In the genomic region with DNA sequence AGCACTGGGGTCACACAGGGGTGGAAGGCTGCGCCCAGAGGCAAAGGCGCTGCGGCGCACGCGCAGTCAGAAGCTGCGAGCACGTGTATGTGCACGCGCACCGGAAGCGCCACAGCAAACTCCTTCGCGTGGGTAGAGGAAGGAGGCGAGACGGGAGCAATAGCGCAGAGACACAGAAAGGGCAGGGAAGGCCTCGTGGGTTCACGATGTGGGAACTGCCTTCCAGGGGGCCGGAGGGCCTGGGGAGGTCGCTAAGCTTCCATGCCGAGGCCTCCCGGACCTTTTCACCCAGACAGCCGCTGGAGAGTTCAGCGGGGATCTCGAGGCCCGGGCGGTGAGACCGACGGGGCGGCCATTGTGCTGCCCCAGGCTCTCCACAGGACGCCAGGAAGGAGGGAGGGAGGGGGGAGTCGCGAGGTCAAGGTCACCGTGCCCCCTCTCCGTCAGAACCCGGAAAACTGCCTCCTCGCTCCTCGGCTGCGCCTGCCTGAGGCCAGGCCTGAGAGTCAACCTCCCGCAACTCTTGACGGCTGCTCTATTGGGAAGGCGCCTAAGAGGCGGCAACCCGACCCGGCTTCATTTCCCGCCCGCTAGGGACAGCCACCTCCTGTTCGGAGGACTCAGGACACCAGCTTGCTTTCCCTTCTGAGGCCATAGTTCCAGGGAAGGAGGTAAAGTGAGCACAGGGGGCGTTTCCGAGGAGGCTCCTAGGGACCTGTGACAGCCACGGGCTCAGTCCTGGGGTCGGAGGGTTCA, we compare ENCODE assay signal across 8 mouse cellular contexts. TPM values are rescaled to one million over a fixed set of nuclear protein-coding genes. Genes with fewer than 3 reads are reported as not detected.
A peak's percentile ranks its signal among the peaks of the same experiment; 100 is the strongest.
DNase-seq lines count a peak whose midpoint lies in the region; ATAC-seq and TF ChIP-seq lines count a peak whose summit lies in the region.

Slc6a16 (plus strand) TSS at position 453 of the 756 bp plus-strand sequence.

- H3K4me3 ChIP-seq in heart, embryonic 15.5 days = peak within 1 kb of the TSS; percentile 26
- no peak within 1 kb of the TSS for H3K4me3 ChIP-seq in liver, postnatal 0 days (ENCODE audit: low read depth, low read length)

- no peaks in the 10 kb centered on the region for H3K36me3 ChIP-seq in heart, embryonic 15.5 days
- no peaks in the 10 kb centered on the region for H3K36me3 ChIP-seq in liver, postnatal 0 days (replicated peaks; ENCODE audit: insufficient read depth, low read length)

- TF ChIP-seq EP300 in liver, postnatal 0 days (IDR thresholded peaks at IDR 0.05; ENCODE audit: low read depth) = no peak

- peak within 1 kb of the TSS; percentile 32; the same call in 1 of the 2 replicates for H3K9ac ChIP-seq in heart, embryonic 15.5 days
- H3K9ac ChIP-seq in liver, postnatal 0 days (replicated peaks) = no peak within 1 kb of the TSS

- peak within 1 kb of the TSS; percentile 55 for H3K4me2 ChIP-seq in heart, embryonic 15.5 days
- peak within 1 kb of the TSS; percentile 11; the same call in 1 of the 2 replicates for H3K4me2 ChIP-seq in liver, postnatal 0 days (ENCODE audit: low read depth, low read length)

- peak; percentile 47 for DNase-seq in adrenal gland, postnatal 10 days
- DNase-seq in adrenal gland, adult 8-10 months = no peak
- DNase-seq in adrenal gland, postnatal 14 days = peak; percentile 60
- peak; percentile 37 to 79 for DNase-seq in kidney, postnatal 25 days
- peak; percentile 30 for DNase-seq in liver, postnatal 0 days
- DNase-seq in right cerebral cortex, postnatal 14 days = peak; percentile 61
- no peak for DNase-seq in T-cell, adult 2 months (ENCODE audit: low spot score)

- peaks cover 15% of the 10 kb centered on the region for H3K4me1 ChIP-seq in heart, embryonic 15.5 days (replicated peaks)
- peaks cover 12% of the 10 kb centered on the region for H3K4me1 ChIP-seq in liver, postnatal 0 days (ENCODE audit: insufficient read depth)

- no peak for TF ChIP-seq CTCF in liver, postnatal 0 days (IDR thresholded peaks at IDR 0.05; ENCODE audit: low read depth)

- no peaks in the 10 kb centered on the region for H3K9me3 ChIP-seq in heart, embryonic 15.5 days (replicated peaks)
- no peaks in the 10 kb centered on the region for H3K9me3 ChIP-seq in liver, postnatal 0 days (ENCODE audit: low read length)

- WGBS in heart, embryonic 15.5 days = 20% methylated on average over 53 of the region's 53 CpGs
- WGBS in liver, postnatal 0 days (ENCODE audit: insufficient replicate concordance) = 55% methylated on average over 53 of the region's 53 CpGs

- no peak within 1 kb of the TSS for H3K27ac ChIP-seq in heart, embryonic 15.5 days
- peak within 1 kb of the TSS; percentile 91; the same call in 1 of the 2 replicates for H3K27ac ChIP-seq in liver, postnatal 0 days (ENCODE audit: low read depth)

- peaks cover 2% of the 10 kb centered on the region; the same call in 1 of the 2 replicates for H3K27me3 ChIP-seq in heart, embryonic 15.5 days
- H3K27me3 ChIP-seq in liver, postnatal 0 days (ENCODE audit: insufficient read depth, low read length) = no peaks in the 10 kb centered on the region

- ATAC-seq in heart, embryonic 15.5 days (replicated peaks; ENCODE audit: insufficient number of reproducible peaks, insufficient read depth, low FRiP score, low read depth) = 0 out of 2 replicates have a peak, but pooled peaks have one; percentile 28
- ATAC-seq in liver, postnatal 0 days = peak; percentile 4; the same call in 1 of the 2 replicates

RNA-seq across cellular contexts. Expression of gene Slc6a16, which starts in this region (rescaled TPM):
- under 1 TPM in 1 of 2 experiments, not detected in 1; 0.12 TPM for total RNA-seq in adrenal gland, postnatal 10 days (2021)
- total RNA-seq in adrenal gland, adult 8-10 months (2022) = under 1 TPM in 1 of 4 experiments, not detected in 3; 0.37 TPM
- not detected in 2 replicates for total RNA-seq in adrenal gland, postnatal 14 days (2021)
- polyA plus RNA-seq in heart, embryonic 15.5 days (2015; fragmentation: Nextera tagmentation; extraction: Ambion mirVana) = 0.11 and 0.18 TPM in 2 replicates
- 0.46 and 0.49 TPM in 2 replicates for polyA plus RNA-seq in liver, postnatal 0 days (2015; fragmentation: Nextera tagmentation; extraction: Ambion mirVana)

Comparison
In these comparisons a context has a peak if more than half of its experiments do, and no peak if none do; other contexts are left out.
1. Peak in DNase-seq in adrenal gland, postnatal 10 days; RNA of the gene not detected or under 1 TPM.
2. Peak in DNase-seq in adrenal gland, postnatal 14 days; RNA of the gene not detected or under 1 TPM.
3. Peak in ATAC-seq, H3K4me3 ChIP-seq, H3K9ac ChIP-seq and H3K4me2 ChIP-seq in heart, embryonic 15.5 days; RNA of the gene not detected or under 1 TPM.
4. Peak in DNase-seq, ATAC-seq, H3K27ac ChIP-seq and H3K4me2 ChIP-seq in liver, postnatal 0 days; RNA of the gene not detected or under 1 TPM.
5. DNase-seq: peak in kidney, postnatal 25 days (2 of 2) and right cerebral cortex, postnatal 14 days (single experiment); none in adrenal gland, adult 8-10 months (single experiment) and T-cell, adult 2 months (single experiment).